In genomic region chr17:9227872-9228575, GRCm38 (mm10) we compare ENCODE assay signal across 10 mouse cellular contexts.
DNase-seq lines count a peak whose midpoint lies in the region; ATAC-seq lines count a peak whose summit lies in the region.
"Had no signal": no experiment of that assay in that cellular context is flagged by ENCODE, and none has a peak within 500 bp of the region (broad histone marks: within the 10 kb centered on the region; RNA-seq: fewer than 3 reads in every experiment).

No protein-coding gene starts in this region.

- DNase-seq in heart, adult 11 months = peak; percentile 96
- no peak for DNase-seq in heart, embryonic 10.5 days (ENCODE audit: low spot score)
- peak; percentile 68 for DNase-seq in right cerebral cortex, adult 18-20 months
- no peak for DNase-seq in right cerebral cortex, postnatal 4 days
- DNase-seq in heart, postnatal 36 days = peak; percentile 13 to 49
- no peak for DNase-seq in testis, postnatal 10 days (ENCODE audit: low spot score)
- DNase-seq in cerebellum, adult 9-11 months = no peak
- DNase-seq: adrenal gland, postnatal 25 days had no signal

- intact Hi-C loops in heart, postnatal 36 days (cut with DNase I) = no loop called here

- H3K36me3 ChIP-seq in heart, embryonic 10.5 days = no peaks in the 10 kb centered on the region

- ATAC-seq in CD4-positive, CD25-positive, alpha-beta regulatory T cell, adult 4 months = no peak

- H3K27ac ChIP-seq in heart, embryonic 10.5 days = no peak overlapping the region

- H3K4me3 ChIP-seq in heart, embryonic 10.5 days = no peak overlapping the region
- H3K4me3 ChIP-seq: megakaryocyte, embryonic 14.5 days had no signal

- no peaks in the 10 kb centered on the region for H3K9me3 ChIP-seq in heart, embryonic 10.5 days
- H3K9me3 ChIP-seq: megakaryocyte, embryonic 14.5 days had no signal

- H3K4me1 ChIP-seq in heart, embryonic 10.5 days = peaks cover 2% of the 10 kb centered on the region; the same call in 1 of the 2 replicates
- H3K4me1 ChIP-seq: megakaryocyte, embryonic 14.5 days had no signal

- 68% methylated on average over 10 of the region's 10 CpGs for WGBS in heart, embryonic 10.5 days

- H3K27me3 ChIP-seq in heart, embryonic 10.5 days (ENCODE audit: insufficient read depth, poor library complexity, severe bottlenecking) = no peaks in the 10 kb centered on the region
- H3K27me3 ChIP-seq: megakaryocyte, embryonic 14.5 days had no signal

Comparison
In these comparisons a context has a peak if more than half of its experiments do, and no peak if none do; other contexts are left out.
1. DNase-seq: peak in heart, adult 11 months (single experiment), right cerebral cortex, adult 18-20 months (single experiment) and heart, postnatal 36 days (2 of 2); none in heart, embryonic 10.5 days (single experiment), right cerebral cortex, postnatal 4 days (single experiment), testis, postnatal 10 days (single experiment) and cerebellum, adult 9-11 months (single experiment).